Mouse (Mus musculus): ENCODE results near the gene Fndc4. TPM values are rescaled to one million over a fixed set of nuclear protein-coding genes. Genes with fewer than 3 reads are reported as not detected.

Gene Fndc4
- 1 to 10 TPM; 1.6 to 3.7 TPM for total RNA-seq (2021)

DNA sequence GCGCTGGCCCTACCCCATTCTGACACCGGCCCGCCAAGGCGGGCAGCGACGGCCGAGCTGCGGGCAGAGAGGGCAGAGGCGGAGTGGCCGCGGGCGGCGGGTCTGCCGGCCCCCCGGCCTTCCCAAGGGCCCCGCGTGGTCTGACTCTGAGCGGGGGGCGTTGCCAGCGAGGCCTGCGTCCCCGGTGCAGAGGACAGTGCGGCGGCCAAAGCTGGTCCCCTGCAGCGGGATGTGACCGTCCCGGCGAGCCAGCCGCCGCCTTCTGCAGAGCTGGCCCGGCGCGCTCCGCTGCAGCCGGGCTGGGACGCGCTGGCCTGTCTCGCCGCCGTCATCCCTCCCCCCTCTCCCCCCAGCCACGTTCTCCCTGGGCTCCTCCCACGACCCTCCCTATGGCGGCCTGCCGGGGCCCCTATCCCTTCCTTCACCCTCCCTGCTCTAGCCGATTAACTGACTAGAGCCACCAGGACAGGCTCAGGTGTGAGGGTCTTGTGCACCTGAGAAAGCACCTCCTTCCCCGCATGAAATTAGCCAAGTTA, at the start of gene Fndc4:
TSS of gene Fndc4 (minus strand) at position 475 of the 536 bp plus-strand sequence.
- intact Hi-C loops (cut with DNase I), result loop anchor here (10.0 kb wide), 1 partner anchor 241 kb away; the partner anchor contains the start of gene Cad
- DNase-seq, result peak; percentile 23 to 36

GRCm38 (mm10) chr5:31328255-31328654, 32.4 kb upstream of the Fndc4 start:
- intact Hi-C loops (cut with DNase I), result loop anchor here (5.0 kb wide), 3 partner anchors 106 to 176 kb away; partner anchors contain the start of genes Mpv17 and Ppm1g
- peak; percentile 54 to 62 for DNase-seq

DNA sequence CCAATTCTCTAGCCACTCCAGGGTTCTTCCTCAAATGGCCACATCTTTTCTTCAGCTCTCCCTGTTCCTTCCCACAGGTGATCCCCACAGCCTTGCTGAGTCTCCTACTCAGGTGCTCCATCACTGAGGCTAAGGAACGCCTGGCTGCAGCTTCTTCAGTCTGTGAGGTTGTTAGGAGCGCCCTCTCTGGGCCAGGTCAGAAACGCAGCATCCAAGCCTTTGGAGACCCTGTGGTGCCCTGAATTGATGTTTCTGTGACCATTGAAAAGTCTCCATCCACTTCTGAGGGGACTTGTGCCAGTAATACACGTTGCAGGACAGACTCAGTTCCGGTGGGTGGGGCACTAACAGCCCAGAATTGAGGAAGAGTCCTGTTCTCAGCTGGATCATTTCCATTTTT, 31.0 kb upstream of the Fndc4 start:
- intact Hi-C loops (cut with DNase I), result loop anchor here (5.0 kb wide), 3 partner anchors 105 to 175 kb away; partner anchors contain the start of genes Mpv17 and Ppm1g

GRCm38 (mm10) chr5:31324085-31324484, 28.2 kb upstream of the Fndc4 start:
- DNase-seq, result no peak
- intact Hi-C loops (cut with DNase I), result no loop called here

More for the DNA sequence above, 31.0 kb upstream of the Fndc4 start:
- peak in 1 of 2 experiments; percentile 3 for DNase-seq

- DNase-seq, result no peak
- intact Hi-C loops (cut with DNase I), result no loop called here
These were observed 26.9 kb upstream of the Fndc4 start for GRCm38 (mm10) chr5:31322776-31323175.

- intact Hi-C loops (cut with DNase I), result no loop called here
- DNase-seq, result no peak
These were observed 16.9 kb upstream of the Fndc4 start for GRCm38 (mm10) chr5:31312806-31313205.

GRCm38 (mm10) chr5:31303093-31303492, 7.2 kb upstream of the Fndc4 start:
- no peak for DNase-seq
- intact Hi-C loops (cut with DNase I), result no loop called here

GRCm38 (mm10) chr5:31301866-31302265, 6.0 kb upstream of the Fndc4 start:
- DNase-seq, result no peak
- intact Hi-C loops (cut with DNase I), result no loop called here

DNA sequence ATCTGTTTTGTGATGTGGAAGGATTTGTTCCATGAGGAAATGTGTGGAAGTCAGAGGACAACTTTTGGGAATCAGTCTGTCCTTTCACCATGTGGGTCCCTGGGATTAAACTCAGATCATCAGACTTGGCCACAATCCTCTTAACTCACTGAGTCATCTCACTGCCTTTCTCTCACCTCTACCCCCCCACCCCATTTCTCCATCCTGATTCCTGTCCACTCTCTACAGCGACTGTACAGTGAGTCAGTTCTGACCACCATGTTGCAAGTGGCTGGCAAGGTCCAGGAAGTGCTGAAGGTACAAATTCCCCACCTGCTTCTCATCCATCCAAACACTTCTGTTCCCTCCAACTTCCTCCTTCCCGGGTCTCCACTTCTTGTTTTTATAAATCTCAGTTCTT, 2.6 kb upstream of the Fndc4 start:
- intact Hi-C loops (cut with DNase I), result loop anchor here (10.0 kb wide), 1 partner anchor 244 kb away; the partner anchor contains the start of gene Cad
- no peak for DNase-seq

GRCm38 (mm10) chr5:31297981-31298380, 2.1 kb upstream of the Fndc4 start:
- intact Hi-C loops (cut with DNase I), result loop anchor here (10.0 kb wide), 1 partner anchor 243 kb away; the partner anchor contains the start of gene Cad
- no peak for DNase-seq

GRCm38 (mm10) chr5:31297047-31297757, 1.3 kb upstream of the Fndc4 start, which contains the start of gene Gckr:
Gene Gckr, plus strand, starts transcription at chr5:31297443.
- DNase-seq, result no peak
- intact Hi-C loops (cut with DNase I), result loop anchor here (10.0 kb wide), 1 partner anchor 242 kb away; the partner anchor contains the start of gene Cad

DNA sequence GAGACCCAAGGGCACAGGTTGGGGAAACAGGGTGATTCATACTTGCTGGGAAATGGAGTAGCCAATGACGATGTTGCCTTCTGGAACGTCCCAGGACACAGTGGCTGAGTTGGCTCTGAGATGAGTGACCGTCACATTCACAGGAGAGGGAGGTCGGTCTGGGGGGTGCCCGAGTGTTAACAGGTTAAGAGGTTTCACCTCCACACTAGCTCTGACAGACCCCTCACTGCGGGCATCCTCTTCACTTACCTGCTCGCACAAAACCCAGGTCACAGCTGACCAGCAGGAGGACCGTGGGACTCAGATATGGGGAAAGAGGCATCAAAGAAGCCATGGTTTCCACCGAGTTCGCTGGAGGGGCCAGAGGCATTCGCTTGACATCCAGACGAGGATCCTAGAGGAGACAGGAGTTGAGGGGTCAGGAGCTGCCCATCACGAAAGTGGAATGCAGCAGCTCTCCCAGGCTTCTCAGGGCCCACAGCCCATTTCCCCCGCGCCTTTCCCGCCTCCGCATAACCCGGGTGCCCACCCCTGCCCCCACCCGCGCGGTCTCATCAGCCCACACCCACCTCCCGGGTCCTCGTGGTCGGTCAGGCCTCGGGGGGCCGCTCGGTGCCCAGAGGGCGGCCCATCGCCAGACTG, 795 bp downstream of the Fndc4 start:
- intact Hi-C loops (cut with DNase I), result loop anchor here (5.0 to 10.0 kb wide), 3 partner anchors 73 to 240 kb away; partner anchors contain the start of genes Cad, Eif2b4, Ppm1g and Snx17
- no peak for DNase-seq

GRCm38 (mm10) chr5:31291361-31291688, 4.6 kb downstream of the Fndc4 start:
- no peak for DNase-seq
- intact Hi-C loops (cut with DNase I), result loop anchor here (2.0 to 10.0 kb wide), 4 partner anchors 51 to 237 kb away; partner anchors contain the start of genes Cad, Eif2b4, Gm9970 and Nrbp1

- DNase-seq, result peak; percentile 92 to 94
- intact Hi-C loops (cut with DNase I), result loop anchor here (2.0 to 10.0 kb wide), 4 partner anchors 50 to 236 kb away; partner anchors contain the start of genes Cad, Eif2b4, Gm9970 and Nrbp1
These were observed 5.1 kb downstream of the Fndc4 start, which contains the start of gene Ift172 for GRCm38 (mm10) chr5:31290521-31291360. Gene Ift172, minus strand, starts transcription at chr5:31291116.

- no peak for DNase-seq
- intact Hi-C loops (cut with DNase I), result loop anchor here (2.0 to 10.0 kb wide), 4 partner anchors 49 to 235 kb away; partner anchors contain the start of genes Cad, Eif2b4, Gm9970 and Nrbp1
These were observed 6.2 kb downstream of the Fndc4 start for GRCm38 (mm10) chr5:31289626-31290230.

DNA sequence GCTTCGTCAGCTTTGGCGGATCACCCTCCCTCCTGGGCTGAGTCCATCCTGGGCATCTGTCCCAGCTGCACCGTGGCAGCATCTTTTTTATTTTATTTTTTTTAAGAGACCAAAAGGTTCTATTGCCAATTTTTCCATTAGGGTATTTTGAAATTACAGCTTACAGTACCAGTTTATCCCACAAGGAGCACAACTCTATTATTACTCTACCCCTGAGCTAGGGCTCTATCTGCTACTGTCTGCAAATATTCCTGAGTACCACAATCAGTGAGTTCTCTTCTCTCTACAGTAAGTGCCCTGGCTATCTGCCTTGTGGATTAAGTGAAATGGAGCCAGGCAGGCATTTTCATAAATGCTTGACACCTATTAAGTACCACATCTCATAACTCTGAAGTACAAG, 7.2 kb downstream of the Fndc4 start:
- intact Hi-C loops (cut with DNase I), result no loop called here
- DNase-seq, result no peak

GRCm38 (mm10) chr5:31288225-31288624, 7.7 kb downstream of the Fndc4 start:
- no peak for DNase-seq
- intact Hi-C loops (cut with DNase I), result no loop called here

DNA sequence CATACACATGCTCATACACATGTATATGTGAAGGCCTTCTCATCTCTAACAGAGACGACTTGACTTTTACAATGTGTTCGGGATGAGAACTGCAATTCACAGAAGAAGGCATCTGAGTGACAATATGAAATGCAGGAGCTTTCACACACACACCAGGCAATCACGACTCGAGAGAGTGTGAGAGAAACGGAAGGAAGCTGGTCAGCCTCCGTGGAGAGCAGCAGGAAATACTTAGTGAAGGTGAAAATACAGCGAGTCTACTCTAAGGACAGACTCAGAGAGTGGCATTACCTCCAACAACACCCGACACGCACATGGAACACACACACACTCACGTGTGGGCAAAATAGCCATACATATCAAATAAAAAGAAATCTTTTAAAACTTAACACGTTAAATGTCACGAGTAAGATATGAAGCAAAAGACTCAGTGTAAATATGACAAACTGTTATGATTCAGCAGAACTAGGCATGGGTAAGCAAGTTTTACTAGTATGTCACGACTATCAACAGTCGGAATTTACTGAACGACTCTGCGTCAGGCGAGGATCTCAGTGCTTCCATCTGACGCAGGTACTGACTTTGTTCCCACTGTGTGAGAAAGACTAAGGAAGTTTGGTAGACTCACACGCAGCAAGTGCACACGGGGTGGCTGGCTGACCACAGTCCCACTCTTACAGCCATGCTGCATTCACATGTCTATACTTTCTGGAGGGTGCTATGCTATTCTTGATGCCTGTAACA, 16.5 kb downstream of the Fndc4 start:
- DNase-seq, result no peak
- intact Hi-C loops (cut with DNase I), result no loop called here

- intact Hi-C loops (cut with DNase I), result no loop called here
- DNase-seq, result no peak
These were observed 22.9 kb downstream of the Fndc4 start for GRCm38 (mm10) chr5:31273018-31273417.

Data from heart, postnatal 36 days (tissue).